7 mouse cellular contexts compared by ENCODE assay signal in the genomic region with DNA sequence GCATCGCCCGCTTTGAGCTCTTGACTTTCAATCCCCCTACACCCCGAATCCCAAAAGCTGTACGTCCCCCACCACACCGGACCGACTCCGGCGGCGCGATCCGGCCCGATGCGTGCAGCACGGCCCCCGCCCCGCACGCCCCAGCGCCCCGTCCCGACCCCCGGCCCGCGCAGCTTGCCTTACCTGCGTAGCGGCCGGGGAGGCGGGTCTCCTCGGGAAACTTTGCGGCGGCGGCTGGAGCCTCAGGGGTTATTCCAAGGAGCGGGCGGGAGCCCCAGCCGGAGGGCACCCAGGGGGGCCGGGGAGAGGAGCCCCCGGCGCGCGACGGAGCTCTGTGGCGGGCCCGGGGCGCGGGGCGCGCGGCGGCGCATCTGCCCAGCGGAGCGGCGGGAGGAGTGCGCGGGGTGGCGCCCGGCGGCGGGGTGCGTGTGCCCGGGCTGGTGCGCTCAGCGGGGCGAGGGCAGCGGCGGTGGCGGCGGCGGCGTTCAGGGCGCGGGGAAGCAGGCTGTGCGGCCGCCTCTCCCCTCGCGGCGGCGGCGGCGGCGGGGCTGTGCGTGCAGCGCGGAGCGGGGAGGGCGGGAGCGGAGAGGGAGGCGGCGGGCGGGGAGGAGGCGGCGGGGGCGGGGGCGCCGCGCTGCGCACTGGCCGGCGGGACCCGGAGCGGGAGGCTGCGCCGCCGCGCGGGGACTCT. TPM values are rescaled to one million over a fixed set of nuclear protein-coding genes. Genes with fewer than 3 reads are reported as not detected.
DNase-seq lines count a peak whose midpoint lies in the region; ATAC-seq and TF ChIP-seq lines count a peak whose summit lies in the region.

No protein-coding gene starts in this region.

- H3K4me1 ChIP-seq in liver, adult 2 months (ENCODE audit: control insufficient read depth, insufficient read depth, low read length), result no peaks in the 10 kb centered on the region; the same call in 1 of the 2 replicates
- peaks cover 11% of the 10 kb centered on the region for H3K4me1 ChIP-seq in cerebellum, adult 2 months (ENCODE audit: control insufficient read depth, insufficient read depth, low read length)
- peaks cover 38% of the 10 kb centered on the region for H3K4me1 ChIP-seq in forebrain, embryonic 15.5 days
- peaks cover 45% of the 10 kb centered on the region for H3K4me1 ChIP-seq in limb, embryonic 15.5 days
- H3K4me1 ChIP-seq in stomach, embryonic 14.5 days (ENCODE audit: control insufficient read depth, insufficient read depth, low read length), result peaks cover 14% of the 10 kb centered on the region; the same call in 1 of the 2 replicates

- DNase-seq in liver, adult 2 months (ENCODE audit: extremely low read depth, low read depth, low spot score), result no peak
- DNase-seq in liver, result no peak
- DNase-seq in cerebellum, adult 2 months, result peak; percentile 72 to 76
- no peak for DNase-seq in urinary bladder, adult 2 months (ENCODE audit: low spot score)

- TF ChIP-seq POLR2A in liver, adult 2 months (IDR thresholded peaks at IDR 0.05; ENCODE audit: extremely low read depth, insufficient read depth, low read length), result no peak
- 0 out of 2 replicates have a peak, but pooled peaks have one; percentile 26 for TF ChIP-seq POLR2A in cerebellum, adult 2 months (IDR thresholded peaks at IDR 0.05; ENCODE audit: borderline replicate concordance, insufficient read depth, low read length)

- 0 out of 2 replicates have a peak, but pooled peaks cover 4% of the 10 kb centered on the region for H3K79me2 ChIP-seq in liver, adult 2 months (ENCODE audit: control insufficient read depth, insufficient read depth, low read length)

- H3K9me3 ChIP-seq in forebrain, embryonic 15.5 days, result no peaks in the 10 kb centered on the region
- H3K9me3 ChIP-seq in limb, embryonic 15.5 days, result no peaks in the 10 kb centered on the region
- no peaks in the 10 kb centered on the region for H3K9me3 ChIP-seq in stomach, embryonic 14.5 days (ENCODE audit: control insufficient read depth, low read depth, low read length)

- peak; percentile 44 for ATAC-seq in forebrain, embryonic 15.5 days (replicated peaks)
- no peak for ATAC-seq in limb, embryonic 15.5 days (ENCODE audit: insufficient number of reproducible peaks, low FRiP score, low TSS enrichment, low read depth)
- ATAC-seq in stomach, embryonic 14.5 days (ENCODE audit: insufficient number of reproducible peaks, insufficient read depth, low FRiP score, low read depth), result no peak; the same call in 1 of the 2 replicates

- 0 out of 2 replicates have a peak, but pooled peaks cover 4% of the 10 kb centered on the region for H3K27me3 ChIP-seq in liver, adult 2 months (ENCODE audit: control insufficient read depth, insufficient read depth, low read length)
- no peaks in the 10 kb centered on the region for H3K27me3 ChIP-seq in cerebellum, adult 2 months (ENCODE audit: control insufficient read depth, insufficient read depth, low read length)
- no peaks in the 10 kb centered on the region; the same call in 1 of the 2 replicates for H3K27me3 ChIP-seq in forebrain, embryonic 15.5 days
- H3K27me3 ChIP-seq in limb, embryonic 15.5 days, result peaks cover 42% of the 10 kb centered on the region
- no peaks in the 10 kb centered on the region; the same call in 1 of the 2 replicates for H3K27me3 ChIP-seq in stomach, embryonic 14.5 days (ENCODE audit: control insufficient read depth, insufficient read depth, low read length)

- peak overlapping the region; percentile 77 for H3K9ac ChIP-seq in liver, adult 2 months (ENCODE audit: low read depth, low read length)
- peak overlapping the region; percentile 72 for H3K9ac ChIP-seq in forebrain, embryonic 15.5 days (replicated peaks)
- peak overlapping the region; percentile 62 for H3K9ac ChIP-seq in limb, embryonic 15.5 days
- H3K9ac ChIP-seq in stomach, embryonic 14.5 days (replicated peaks; ENCODE audit: low read depth, low read length), result peak overlapping the region; percentile 61

- peak overlapping the region; percentile 92 for H3K4me2 ChIP-seq in forebrain, embryonic 15.5 days (replicated peaks)
- peak overlapping the region; percentile 99 for H3K4me2 ChIP-seq in limb, embryonic 15.5 days
- peak overlapping the region; percentile 98 for H3K4me2 ChIP-seq in stomach, embryonic 14.5 days (replicated peaks; ENCODE audit: low read depth, low read length)

- WGBS in liver, adult 2 months, result 2% methylated on average over 71 of the region's 105 CpGs
- WGBS in cerebellum, adult 2 months, result 1% methylated on average over 66 of the region's 105 CpGs
- WGBS in forebrain, embryonic 15.5 days, result under 1% methylated on average over 77 of the region's 105 CpGs
- WGBS in limb, embryonic 15.5 days, result 1% methylated on average over 79 of the region's 105 CpGs
- under 1% methylated on average over 61 of the region's 105 CpGs for WGBS in stomach, embryonic 14.5 days

- H3K4me3 ChIP-seq in liver, adult 2 months (ENCODE audit: insufficient read depth, low read depth, low read length), result peak overlapping the region; percentile 57
- H3K4me3 ChIP-seq in cerebellum, adult 2 months (replicated peaks; ENCODE audit: insufficient read depth, low read depth, low read length), result peak overlapping the region; percentile 92
- peak overlapping the region; percentile 82 for H3K4me3 ChIP-seq in forebrain, embryonic 15.5 days
- H3K4me3 ChIP-seq in limb, embryonic 15.5 days, result peak overlapping the region; percentile 73
- H3K4me3 ChIP-seq in stomach, embryonic 14.5 days (ENCODE audit: low read depth, low read length), result peak overlapping the region; percentile 64

- TF ChIP-seq CTCF in liver, adult 2 months (IDR thresholded peaks at IDR 0.05; ENCODE audit: low read depth, low read length), result no peak
- TF ChIP-seq CTCF in cerebellum, adult 2 months (IDR thresholded peaks at IDR 0.05; ENCODE audit: borderline replicate concordance, insufficient read depth, low read depth, low read length), result no peak

- H3K36me3 ChIP-seq in liver, adult 2 months (ENCODE audit: control insufficient read depth, insufficient read depth, low read length), result no peaks in the 10 kb centered on the region
- no peaks in the 10 kb centered on the region for H3K36me3 ChIP-seq in forebrain, embryonic 15.5 days
- H3K36me3 ChIP-seq in limb, embryonic 15.5 days, result no peaks in the 10 kb centered on the region
- H3K36me3 ChIP-seq in stomach, embryonic 14.5 days (ENCODE audit: control insufficient read depth, insufficient read depth, low read length), result no peaks in the 10 kb centered on the region

- no peak overlapping the region for H3K27ac ChIP-seq in liver, adult 2 months (replicated peaks; ENCODE audit: insufficient read depth, low read depth, low read length)
- H3K27ac ChIP-seq in cerebellum, adult 2 months (ENCODE audit: insufficient read depth, low read length), result peak overlapping the region; percentile 83; the same call in 1 of the 2 replicates
- H3K27ac ChIP-seq in forebrain, embryonic 15.5 days (replicated peaks), result peak overlapping the region; percentile 68
- H3K27ac ChIP-seq in limb, embryonic 15.5 days, result no peak overlapping the region; the same call in 1 of the 2 replicates
- no peak overlapping the region for H3K27ac ChIP-seq in stomach, embryonic 14.5 days (ENCODE audit: low read length)

RNA-seq across cellular contexts. Expression of a gene that starts 40.5 kb away (rescaled TPM):
- total RNA-seq in liver, adult 2 months (2014; rRNA removed), result 39.5 and 43.3 TPM in 2 replicates
- 55.9 and 61.2 TPM in 2 replicates for polyA plus RNA-seq in liver, adult 2 months (2012; rRNA removed)
- polyA plus RNA-seq in cerebellum, adult 2 months (2012; rRNA removed), result 234 and 248 TPM in 2 replicates
- 232 and 233 TPM in 2 replicates for polyA plus RNA-seq in forebrain, embryonic 15.5 days (2015; fragmentation: Nextera tagmentation; extraction: Ambion mirVana)
- 183 and 197 TPM in 2 replicates for polyA plus RNA-seq in limb, embryonic 15.5 days (2015; fragmentation: Nextera tagmentation; extraction: Ambion mirVana)
- 222 and 238 TPM in 2 replicates for polyA plus RNA-seq in stomach, embryonic 14.5 days (2014; fragmentation: Nextera tagmentation; extraction: Ambion mirVana)
- 91.0 and 97.6 TPM in 2 replicates for polyA plus RNA-seq in urinary bladder, adult 2 months (2012; rRNA removed)

RNA-seq across cellular contexts. Expression of a gene that starts 51.8 kb away (rescaled TPM):
- 252 and 362 TPM in 2 replicates for total RNA-seq in liver, adult 2 months (2014; rRNA removed)
- polyA plus RNA-seq in liver, adult 2 months (2012; rRNA removed), result 1,697 and 1,918 TPM in 2 replicates
- 1,171 and 1,228 TPM in 2 replicates for polyA plus RNA-seq in cerebellum, adult 2 months (2012; rRNA removed)
- 656 and 676 TPM in 2 replicates for polyA plus RNA-seq in forebrain, embryonic 15.5 days (2015; fragmentation: Nextera tagmentation; extraction: Ambion mirVana)
- polyA plus RNA-seq in limb, embryonic 15.5 days (2015; fragmentation: Nextera tagmentation; extraction: Ambion mirVana), result 676 and 682 TPM in 2 replicates
- polyA plus RNA-seq in stomach, embryonic 14.5 days (2014; fragmentation: Nextera tagmentation; extraction: Ambion mirVana), result 1,044 and 1,144 TPM in 2 replicates
- polyA plus RNA-seq in urinary bladder, adult 2 months (2012; rRNA removed), result 508 and 528 TPM in 2 replicates

Comparison
In these comparisons a context has a peak if more than half of its experiments do, and no peak if none do; other contexts are left out.
1. DNase-seq: peak in cerebellum, adult 2 months (2 of 2); none in liver, adult 2 months (single experiment), liver (single experiment) and urinary bladder, adult 2 months (single experiment).
2. H3K27ac ChIP-seq: peak in cerebellum, adult 2 months (single experiment) and forebrain, embryonic 15.5 days (single experiment); none in liver, adult 2 months (single experiment), limb, embryonic 15.5 days (single experiment) and stomach, embryonic 14.5 days (single experiment).
3. Peak in every context shown above with its lines, with median percentiles within 50 percentile points of each other: H3K4me3 ChIP-seq, H3K9ac ChIP-seq and H3K4me2 ChIP-seq.